Mouse (Mus musculus): ENCODE measurements at regions not wholly inside any gene's neighbourhood (a gene's known extent, or its start where the extent isn't known, plus 50 kb on each side); places are given as distances from the start of the nearest gene placed in this dataset.

DNA sequence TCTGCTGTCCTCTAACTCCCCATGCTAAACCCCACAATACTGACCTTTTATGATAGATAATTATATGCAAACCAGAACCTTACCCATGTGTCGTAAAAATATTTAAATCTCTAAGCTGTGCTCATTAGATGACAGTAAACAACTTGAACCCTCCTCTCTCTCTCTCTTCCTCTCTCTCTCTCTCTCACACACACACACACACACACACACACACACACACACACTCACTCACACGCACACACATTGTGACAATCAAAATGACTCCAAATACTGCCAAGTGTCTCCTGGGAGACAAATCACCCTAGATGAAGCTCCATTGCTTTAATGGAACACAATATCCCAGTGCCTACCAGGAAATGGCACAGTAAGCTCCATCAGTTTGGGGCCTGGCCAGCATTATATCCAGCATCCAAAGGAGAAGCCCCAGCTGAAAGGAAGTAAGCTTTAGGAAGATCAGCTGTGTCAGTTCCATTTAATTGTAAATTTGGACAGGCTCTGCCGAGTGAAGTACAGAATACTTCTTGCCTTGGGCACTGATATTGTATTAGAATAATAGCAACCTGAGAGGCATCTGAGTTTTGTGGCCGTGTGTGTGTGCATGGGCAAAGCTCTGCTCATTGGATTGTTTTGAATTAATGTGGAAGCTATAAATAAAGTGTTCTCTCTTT lies 220.7 kb downstream of the Fam84b start:
- DNase-seq (ENCODE audit: low read depth, low spot score): no peak

DNA sequence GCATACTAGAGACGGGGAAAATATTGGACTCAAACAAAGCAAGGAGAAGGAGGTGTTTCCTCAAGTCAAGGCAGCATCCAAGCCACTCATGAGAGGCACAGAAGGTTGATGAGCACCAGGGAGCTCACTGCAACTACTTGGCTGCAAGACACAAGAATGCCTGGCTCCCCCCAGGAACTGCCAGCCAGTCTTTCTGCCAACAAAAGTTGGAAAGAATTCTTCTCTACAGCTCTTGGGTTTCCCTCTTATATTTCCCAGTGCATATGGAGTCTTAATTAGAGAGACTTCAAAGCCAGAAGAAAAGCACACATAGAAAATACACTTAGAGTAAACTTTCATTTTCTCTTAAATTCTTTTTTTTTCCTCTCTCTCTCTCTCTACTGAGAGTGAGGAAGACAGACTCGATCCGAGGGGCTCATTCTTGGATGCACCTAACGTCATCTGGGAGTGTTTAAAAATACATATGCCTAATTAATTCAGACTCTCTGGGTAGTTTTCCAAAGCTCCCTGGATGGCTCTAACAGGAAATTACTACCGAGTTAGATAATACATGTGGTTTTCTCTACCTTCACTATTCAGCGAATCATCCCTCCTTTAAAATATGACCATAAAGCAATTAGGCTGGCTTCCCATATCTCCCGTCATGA lies 222.7 kb downstream of the Fam84b start:
- no peak for DNase-seq (ENCODE audit: low read depth, low spot score)

GRCm38 (mm10) chr15:60618801-60619200 lies 234.8 kb downstream of the Fam84b start:
- DNase-seq (ENCODE audit: low read depth, low spot score): no peak

GRCm38 (mm10) chr15:60617371-60617770 lies 236.2 kb downstream of the Fam84b start:
- DNase-seq (ENCODE audit: low read depth, low spot score): no peak

DNA sequence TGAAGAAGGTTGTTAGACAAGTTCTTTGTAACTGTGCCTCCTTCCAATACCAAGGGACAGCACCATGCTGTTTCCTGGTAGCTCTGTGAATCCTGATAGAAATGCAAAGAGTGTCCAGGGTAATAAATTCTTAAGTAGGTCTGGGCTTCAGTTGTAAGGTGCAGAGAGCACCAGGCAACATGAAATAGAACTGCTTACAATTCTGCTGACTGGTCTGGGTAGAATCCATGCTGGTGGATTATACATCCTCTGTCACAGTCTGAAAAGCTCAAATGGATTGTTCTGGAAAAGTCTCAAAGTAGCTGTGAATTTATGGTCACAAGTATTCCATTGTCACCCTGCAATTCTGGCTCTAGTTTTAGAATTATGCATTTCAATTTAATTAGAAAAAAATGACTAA lies 251.7 kb downstream of the Fam84b start:
- DNase-seq (ENCODE audit: low read depth, low spot score): no peak

DNA sequence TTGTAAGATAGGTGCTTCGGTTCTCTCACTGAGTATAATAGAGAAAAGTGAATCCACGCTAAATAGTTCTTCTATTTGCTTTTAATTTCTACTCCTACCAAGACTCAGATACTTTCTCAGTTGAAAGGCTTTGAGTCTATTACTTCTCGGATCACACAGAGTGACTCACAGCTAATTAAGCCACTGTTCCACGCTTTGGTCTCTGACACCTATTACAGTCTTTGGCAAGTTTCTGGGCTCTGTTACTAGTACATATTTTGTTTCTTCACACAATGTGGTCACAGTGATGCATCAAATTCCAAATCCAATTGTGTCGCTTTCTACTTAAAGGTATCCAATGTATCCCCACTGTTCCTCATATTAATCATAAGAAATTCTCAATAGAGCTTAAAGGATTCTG lies 276.5 kb downstream of the Fam84b start:
- DNase-seq (ENCODE audit: low read depth, low spot score): no peak

- DNase-seq (ENCODE audit: low read depth, low spot score): no peak
Measured at GRCm38 (mm10) chr15:60566267-60566666, 287.3 kb downstream of the Fam84b start.

DNA sequence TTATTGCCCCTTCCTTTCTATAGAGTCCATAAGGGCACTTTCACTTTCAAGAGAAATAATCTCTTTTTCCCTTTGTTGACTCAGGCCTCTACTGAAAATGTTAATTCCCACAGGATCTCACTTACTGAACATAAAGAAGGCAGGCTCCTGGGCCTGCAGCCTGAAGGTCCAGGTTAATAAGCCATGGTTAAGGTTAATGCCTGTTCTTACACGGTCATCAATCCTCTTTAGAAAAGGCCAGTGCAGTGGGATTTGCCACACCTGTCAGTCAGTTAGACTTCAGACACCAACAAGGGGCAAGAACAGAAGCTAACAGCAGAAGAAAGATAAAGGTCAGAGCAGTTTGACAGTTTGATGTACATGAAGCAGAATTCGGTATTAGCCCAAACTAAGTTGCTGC lies 288.6 kb downstream of the Fam84b start:
- peak; percentile 4 for DNase-seq (ENCODE audit: low read depth, low spot score)

- DNase-seq (ENCODE audit: low read depth, low spot score): no peak
Measured at GRCm38 (mm10) chr15:60560641-60561040, 292.9 kb downstream of the Fam84b start.

DNA sequence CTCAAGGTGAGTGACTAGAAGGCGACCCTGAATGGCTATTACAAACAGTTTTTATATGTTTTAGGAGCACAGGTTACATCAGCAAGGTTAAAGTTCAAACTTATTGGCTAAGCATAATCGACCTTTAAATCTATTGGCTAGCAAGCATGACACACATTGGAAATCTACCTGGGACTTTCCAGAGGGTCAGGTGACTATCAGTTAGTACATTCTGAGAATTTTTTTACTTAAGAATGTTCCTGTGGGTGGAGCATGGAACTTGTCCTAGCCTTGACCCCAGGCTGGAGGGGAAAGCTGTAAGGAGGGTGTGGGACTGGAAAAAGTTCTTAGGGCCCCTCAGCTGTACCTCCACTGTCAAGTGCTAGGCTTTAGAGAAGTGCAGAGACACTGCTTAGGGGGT lies 297.9 kb downstream of the Fam84b start:
- DNase-seq (ENCODE audit: low read depth, low spot score): no peak

DNA sequence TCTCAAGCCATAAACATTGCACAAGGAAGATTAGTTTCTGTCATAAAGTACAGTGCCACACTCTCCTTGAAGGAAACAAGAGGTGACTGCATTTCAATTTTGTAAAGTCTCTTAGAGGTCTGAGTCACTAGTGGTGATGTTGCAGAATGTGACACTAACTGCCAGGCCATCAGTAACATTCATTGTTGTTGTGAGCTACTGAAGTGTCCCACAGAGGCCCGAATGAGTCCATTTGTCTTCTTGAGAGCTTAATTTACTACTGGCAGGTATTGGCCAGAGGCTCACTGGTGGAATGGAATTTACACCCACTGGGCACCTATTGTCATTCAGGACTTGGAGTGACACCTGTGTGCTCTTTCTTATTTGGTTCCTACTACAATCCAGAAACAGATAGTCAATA lies 299.0 kb downstream of the Fam84b start:
- no peak for DNase-seq (ENCODE audit: low read depth, low spot score)

DNA sequence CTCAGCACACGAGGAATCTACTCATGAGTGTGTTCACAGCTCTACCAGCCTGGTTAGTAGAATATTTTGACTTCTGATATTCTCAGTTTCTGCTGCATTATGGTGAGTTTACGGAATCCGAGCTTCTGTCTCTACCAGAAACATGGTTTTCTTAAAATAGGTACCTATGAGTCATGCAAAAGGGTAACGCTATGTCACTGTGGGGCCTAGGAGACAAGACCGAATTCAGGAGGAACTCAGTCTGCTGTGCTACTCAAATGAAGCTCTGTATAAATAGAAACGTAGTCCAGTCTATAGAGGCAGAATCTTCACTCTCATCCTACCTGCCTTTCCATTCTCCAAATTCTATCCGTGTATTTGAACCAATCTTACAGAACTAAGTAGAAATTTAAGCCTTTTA lies 305.5 kb downstream of the Fam84b start:
- DNase-seq (ENCODE audit: low read depth, low spot score): no peak

- no peak for DNase-seq (ENCODE audit: low read depth, low spot score)
Measured at GRCm38 (mm10) chr15:60537191-60537590, 316.4 kb downstream of the Fam84b start.

DNA sequence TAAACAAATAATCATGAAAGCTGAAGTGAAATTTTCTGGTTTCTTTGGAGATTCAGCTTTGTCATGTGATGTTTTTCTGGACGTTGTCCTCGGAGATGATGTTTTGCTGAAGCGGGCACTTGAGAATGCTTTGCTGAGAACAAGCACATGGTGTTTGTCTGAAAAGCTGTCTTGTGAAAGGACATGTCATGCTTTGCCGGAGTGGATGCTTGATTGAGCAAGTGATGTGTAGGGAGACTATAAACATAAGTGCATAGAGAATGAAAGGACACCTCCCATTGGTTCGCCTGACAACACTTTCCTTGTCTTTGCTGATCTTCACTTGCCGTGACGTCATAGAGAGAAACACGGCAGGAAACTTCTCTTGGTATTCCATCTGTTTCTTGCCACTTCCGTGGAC lies 318.9 kb downstream of the Fam84b start:
- DNase-seq (ENCODE audit: low read depth, low spot score): no peak

- no peak for DNase-seq (ENCODE audit: low read depth, low spot score)
Measured at GRCm38 (mm10) chr15:60516810-60517209, 336.8 kb downstream of the Fam84b start.

DNA sequence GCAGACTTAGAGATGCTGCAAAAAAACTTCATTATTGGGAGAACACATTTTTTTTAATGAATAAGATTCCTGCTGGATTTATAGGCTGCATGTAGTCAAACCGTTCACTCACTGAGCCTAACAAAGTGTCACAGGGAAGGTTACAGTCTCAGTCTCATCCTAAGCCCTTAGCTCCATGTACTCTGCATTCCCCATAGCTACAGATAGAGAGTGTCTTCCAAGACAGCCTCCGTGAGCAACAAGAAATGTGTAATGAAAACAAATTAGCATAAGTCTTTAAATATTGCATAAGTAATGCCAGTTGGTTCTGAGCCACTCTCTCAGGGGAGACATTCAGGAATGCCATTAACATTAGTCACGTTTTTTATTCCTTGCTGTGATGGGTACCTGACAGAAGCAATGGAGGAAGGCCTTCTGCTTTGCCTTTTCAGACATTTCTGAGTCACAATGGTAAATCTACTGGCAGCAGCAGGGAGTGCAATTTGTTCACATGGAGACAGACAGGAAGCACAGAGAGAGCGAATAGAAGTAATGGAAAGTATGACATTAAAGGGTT lies 376.7 kb downstream of the Fam84b start:
- no peak for DNase-seq (ENCODE audit: low read depth, low spot score)

DNA sequence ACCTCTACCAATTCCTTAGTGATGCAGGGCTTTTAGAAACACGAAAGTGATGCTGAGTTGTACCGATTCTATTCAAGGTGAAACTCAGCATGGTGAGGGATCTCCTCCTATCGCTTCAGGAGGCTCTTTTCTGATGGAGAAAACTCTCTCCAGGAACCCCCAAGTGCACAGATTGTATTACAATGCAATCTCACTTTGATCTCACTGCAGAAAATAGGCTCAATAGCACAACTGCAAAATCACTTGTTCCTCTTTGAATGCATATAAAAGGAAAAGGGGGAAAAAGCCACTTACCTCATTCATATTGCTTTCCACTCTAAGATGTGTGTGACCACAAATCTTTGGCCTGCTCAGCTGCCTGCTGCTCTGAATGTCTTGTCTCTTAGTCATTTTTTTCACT lies 378.5 kb downstream of the Fam84b start:
- DNase-seq (ENCODE audit: low read depth, low spot score): no peak

DNA sequence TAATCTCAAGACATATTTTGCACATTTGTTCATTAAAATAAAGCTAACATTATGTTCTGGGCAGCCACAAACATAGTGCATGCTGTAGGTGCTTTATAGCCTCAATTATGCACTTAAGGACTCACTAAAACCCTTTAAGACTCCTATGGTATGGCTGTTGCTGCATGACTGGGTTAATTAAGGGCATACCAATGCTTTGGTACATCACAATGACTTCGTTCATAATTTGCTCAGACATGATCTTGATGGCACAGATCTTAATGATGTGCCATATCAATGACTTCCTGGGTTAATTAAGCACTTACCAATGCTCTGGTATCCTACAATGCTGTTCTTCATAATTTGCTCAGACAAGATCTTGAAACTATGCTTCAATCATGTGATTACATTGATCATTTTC lies 415.5 kb upstream of the 4933412E24Rik start:
- DNase-seq (ENCODE audit: low read depth, low spot score): no peak

DNA sequence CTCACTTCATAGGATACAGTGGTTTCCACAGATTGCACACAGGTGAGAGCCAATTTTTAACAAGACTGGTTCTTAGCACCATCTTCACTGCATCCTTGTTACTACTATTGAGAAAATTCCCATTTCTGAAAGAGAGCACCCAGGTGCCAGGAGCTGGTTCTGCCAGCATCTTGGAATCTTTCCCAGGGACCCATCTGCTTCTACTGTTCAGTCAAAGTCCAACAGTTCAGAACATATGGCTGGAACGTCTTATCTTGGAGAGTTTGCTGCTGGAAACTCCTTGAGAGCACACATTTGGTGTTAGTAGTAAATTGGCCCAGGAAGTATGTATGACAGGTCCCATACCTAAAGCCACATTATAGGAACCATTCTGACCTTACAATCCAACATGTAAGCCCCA lies 402.7 kb upstream of the 4933412E24Rik start:
- DNase-seq (ENCODE audit: low read depth, low spot score): no peak

GRCm38 (mm10) chr15:60392267-60392666 lies 375.9 kb upstream of the 4933412E24Rik start:
- DNase-seq (ENCODE audit: low read depth, low spot score): no peak

DNA sequence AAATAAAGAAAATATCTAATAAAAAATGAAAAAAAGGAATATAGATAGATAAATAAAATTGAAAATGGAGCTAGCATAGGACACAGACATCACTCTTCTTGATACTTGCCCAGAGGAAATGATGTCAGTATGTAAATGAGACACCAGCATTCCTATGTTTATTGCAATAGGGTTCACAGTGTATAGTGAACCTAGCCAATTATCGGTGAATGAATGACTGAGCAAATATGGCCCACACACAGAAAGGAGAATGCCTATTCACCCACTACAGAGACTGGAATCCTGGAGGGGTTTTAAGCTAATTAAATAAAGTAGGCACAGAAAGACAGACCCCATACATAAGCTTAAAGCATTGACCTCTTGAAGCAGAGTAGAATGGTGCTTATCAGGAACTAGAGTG lies 373.9 kb upstream of the 4933412E24Rik start:
- DNase-seq (ENCODE audit: low read depth, low spot score): no peak

DNA sequence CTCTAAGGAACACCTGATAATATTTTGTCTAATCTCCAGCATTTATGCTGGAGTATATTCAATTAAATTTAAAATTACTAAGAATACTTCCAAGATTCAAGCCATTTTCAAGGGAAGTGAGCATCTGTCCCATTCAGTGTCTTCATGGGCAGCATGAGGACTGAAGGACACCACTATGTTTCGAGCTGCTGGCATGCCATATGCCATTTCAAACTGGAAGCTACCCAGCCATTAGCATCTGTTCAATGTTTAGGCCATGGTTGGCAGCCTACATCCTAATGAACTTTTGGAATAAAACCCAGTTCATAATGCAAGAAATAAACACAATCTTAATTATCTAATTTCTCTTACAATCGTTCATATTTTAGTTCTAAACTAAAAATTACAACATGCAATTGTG lies 371.5 kb upstream of the 4933412E24Rik start:
- DNase-seq (ENCODE audit: low read depth, low spot score): no peak

Measured in forelimb bud, embryonic 11.5 days (tissue).